Mouse (Mus musculus): ENCODE data around the gene Ms4a6d.
"Not testable (repeated sequence)": the region's sequence is repeated elsewhere in the genome, so short reads cannot be mapped to it uniquely, and the experiment has no call there.

- TF ChIP-seq POLR2A, CTCF (IDR thresholded peaks at IDR 0.05; ENCODE audit: extremely low read depth, insufficient read depth, low read length): not testable (repeated sequence)
These were observed 60.3 kb downstream of the Ms4a6d start for GRCm38 (mm10) chr19:11544383-11544782.
